Comparison of ENCODE assay signal across 9 mouse cellular contexts in genomic region chr19:53076238-53076981, GRCm38 (mm10). TPM values are rescaled to one million over a fixed set of nuclear protein-coding genes. Genes with fewer than 3 reads are reported as not detected.
A peak's percentile ranks its signal among the peaks of the same experiment; 100 is the strongest.
DNase-seq lines count a peak whose midpoint lies in the region; ATAC-seq and TF ChIP-seq lines count a peak whose summit lies in the region.
"Had no signal": no experiment of that assay in that cellular context is flagged by ENCODE, and none has a peak within 500 bp of the region (broad histone marks: within the 10 kb centered on the region; RNA-seq: fewer than 3 reads in every experiment).

No protein-coding gene starts in this region.

- TF ChIP-seq POLR2A in liver, adult 2 months (IDR thresholded peaks at IDR 0.05; ENCODE audit: extremely low read depth, insufficient read depth, low read length): no peak

- ATAC-seq in liver, embryonic 12.5 days: no peak
- ATAC-seq in embryonic facial prominence, embryonic 12.5 days (ENCODE audit: insufficient number of reproducible peaks, insufficient read depth, low FRiP score, low TSS enrichment): no peak; the same call in 1 of the 2 replicates
- peak; percentile 76 for ATAC-seq in lung, postnatal 0 days
- ATAC-seq in megakaryocyte progenitor cell, adult 5-6 weeks (replicated peaks; ENCODE audit: poor library complexity): no peak
- ATAC-seq in forebrain, embryonic 16.5 days: no peak
- ATAC-seq in midbrain, embryonic 15.5 days (replicated peaks): no peak

- peak; percentile 90 for TF ChIP-seq EP300 in lung, postnatal 0 days (IDR thresholded peaks at IDR 0.05)

- peaks cover 18% of the 10 kb centered on the region for H3K4me1 ChIP-seq in liver, adult 2 months (ENCODE audit: control insufficient read depth, insufficient read depth, low read length)
- H3K4me1 ChIP-seq in liver, embryonic 12.5 days: peaks cover 6% of the 10 kb centered on the region; the same call in 1 of the 2 replicates
- H3K4me1 ChIP-seq in embryonic facial prominence, embryonic 12.5 days: peaks cover 57% of the 10 kb centered on the region
- peaks cover 11% of the 10 kb centered on the region; the same call in 1 of the 2 replicates for H3K4me1 ChIP-seq in lung, postnatal 0 days (ENCODE audit: insufficient read depth, low read depth, low read length)
- peaks cover 18% of the 10 kb centered on the region; the same call in 1 of the 2 replicates for H3K4me1 ChIP-seq in forebrain, embryonic 16.5 days (replicated peaks; ENCODE audit: control insufficient read depth, insufficient read depth, low read length)
- no peaks in the 10 kb centered on the region for H3K4me1 ChIP-seq in midbrain, embryonic 15.5 days

- no peaks in the 10 kb centered on the region for H3K79me2 ChIP-seq in liver, adult 2 months (ENCODE audit: control insufficient read depth, insufficient read depth, low read length)

- H3K9ac ChIP-seq in liver, adult 2 months (ENCODE audit: low read depth, low read length): no peak overlapping the region
- no peak overlapping the region for H3K9ac ChIP-seq in liver, embryonic 12.5 days
- no peak overlapping the region for H3K9ac ChIP-seq in embryonic facial prominence, embryonic 12.5 days
- no peak overlapping the region for H3K9ac ChIP-seq in lung, postnatal 0 days (replicated peaks; ENCODE audit: low read depth)
- H3K9ac ChIP-seq in forebrain, embryonic 16.5 days (replicated peaks; ENCODE audit: low read depth, low read length): no peak overlapping the region
- no peak overlapping the region for H3K9ac ChIP-seq in midbrain, embryonic 15.5 days
- H3K9ac ChIP-seq: neural tube, embryonic 12.5 days had no signal

- H3K27ac ChIP-seq in liver, adult 2 months (replicated peaks; ENCODE audit: insufficient read depth, low read depth, low read length): no peak overlapping the region
- H3K27ac ChIP-seq in liver, embryonic 12.5 days: no peak overlapping the region
- peak overlapping the region; percentile 76 for H3K27ac ChIP-seq in embryonic facial prominence, embryonic 12.5 days
- H3K27ac ChIP-seq in lung, postnatal 0 days (ENCODE audit: low read length): peak overlapping the region; percentile 62
- no peak overlapping the region for H3K27ac ChIP-seq in forebrain, embryonic 16.5 days (ENCODE audit: low read length)
- no peak overlapping the region for H3K27ac ChIP-seq in midbrain, embryonic 15.5 days
- H3K27ac ChIP-seq: neural tube, embryonic 12.5 days had no signal

- no peak overlapping the region for H3K4me3 ChIP-seq in liver, adult 2 months (ENCODE audit: insufficient read depth, low read depth, low read length)
- no peak overlapping the region for H3K4me3 ChIP-seq in liver, embryonic 12.5 days
- H3K4me3 ChIP-seq in embryonic facial prominence, embryonic 12.5 days: no peak overlapping the region
- H3K4me3 ChIP-seq in lung, postnatal 0 days (ENCODE audit: low read depth, low read length): no peak overlapping the region
- no peak overlapping the region for H3K4me3 ChIP-seq in forebrain, embryonic 16.5 days (replicated peaks; ENCODE audit: low read length)
- H3K4me3 ChIP-seq in midbrain, embryonic 15.5 days: no peak overlapping the region
- H3K4me3 ChIP-seq: neural tube, embryonic 12.5 days had no signal

- H3K36me3 ChIP-seq in liver, adult 2 months (ENCODE audit: control insufficient read depth, insufficient read depth, low read length): no peaks in the 10 kb centered on the region
- no peaks in the 10 kb centered on the region for H3K36me3 ChIP-seq in liver, embryonic 12.5 days
- H3K36me3 ChIP-seq in embryonic facial prominence, embryonic 12.5 days: no peaks in the 10 kb centered on the region
- no peaks in the 10 kb centered on the region for H3K36me3 ChIP-seq in lung, postnatal 0 days (ENCODE audit: insufficient read depth, low read length)
- no peaks in the 10 kb centered on the region for H3K36me3 ChIP-seq in forebrain, embryonic 16.5 days (ENCODE audit: control insufficient read depth, insufficient read depth)
- H3K36me3 ChIP-seq in midbrain, embryonic 15.5 days (replicated peaks): no peaks in the 10 kb centered on the region
- H3K36me3 ChIP-seq: neural tube, embryonic 12.5 days had no signal

- peak; percentile 70 for DNase-seq in liver, adult 2 months (ENCODE audit: extremely low read depth, low read depth, low spot score)
- peak; percentile 51 to 79 for DNase-seq in layer of hippocampus, adult 18-20 months (ENCODE audit: low spot score in 2 of 2)
- peak; percentile 82 for DNase-seq in lung, postnatal 0 days (ENCODE audit: low spot score)

- H3K4me2 ChIP-seq in liver, embryonic 12.5 days: no peak overlapping the region
- H3K4me2 ChIP-seq in embryonic facial prominence, embryonic 12.5 days (replicated peaks): no peak overlapping the region
- H3K4me2 ChIP-seq in lung, postnatal 0 days (replicated peaks; ENCODE audit: low read depth, low read length): peak overlapping the region; percentile 27
- no peak overlapping the region for H3K4me2 ChIP-seq in forebrain, embryonic 16.5 days (ENCODE audit: low read length)
- no peak overlapping the region for H3K4me2 ChIP-seq in midbrain, embryonic 15.5 days
- H3K4me2 ChIP-seq: neural tube, embryonic 12.5 days had no signal

- H3K9me3 ChIP-seq in liver, embryonic 12.5 days (replicated peaks): 0 out of 2 replicates have a peak, but pooled peaks cover 5% of the 10 kb centered on the region
- H3K9me3 ChIP-seq in embryonic facial prominence, embryonic 12.5 days: no peaks in the 10 kb centered on the region
- no peaks in the 10 kb centered on the region for H3K9me3 ChIP-seq in lung, postnatal 0 days (ENCODE audit: low read length)
- H3K9me3 ChIP-seq in forebrain, embryonic 16.5 days (ENCODE audit: control insufficient read depth, low read length): no peaks in the 10 kb centered on the region
- no peaks in the 10 kb centered on the region for H3K9me3 ChIP-seq in midbrain, embryonic 15.5 days
- H3K9me3 ChIP-seq: neural tube, embryonic 12.5 days had no signal

- H3K27me3 ChIP-seq in liver, adult 2 months (ENCODE audit: control insufficient read depth, insufficient read depth, low read length): no peaks in the 10 kb centered on the region
- H3K27me3 ChIP-seq in liver, embryonic 12.5 days (replicated peaks): peaks cover 6% of the 10 kb centered on the region; the same call in 1 of the 2 replicates
- H3K27me3 ChIP-seq in embryonic facial prominence, embryonic 12.5 days: no peaks in the 10 kb centered on the region
- H3K27me3 ChIP-seq in lung, postnatal 0 days (replicated peaks; ENCODE audit: insufficient read depth, low read length): no peaks in the 10 kb centered on the region
- H3K27me3 ChIP-seq in forebrain, embryonic 16.5 days (replicated peaks; ENCODE audit: control insufficient read depth, insufficient read depth, low read length): no peaks in the 10 kb centered on the region
- H3K27me3 ChIP-seq in midbrain, embryonic 15.5 days (replicated peaks): no peaks in the 10 kb centered on the region
- H3K27me3 ChIP-seq: neural tube, embryonic 12.5 days had no signal

- WGBS in liver, adult 2 months: 49% methylated on average over 18 of the region's 18 CpGs
- 73% methylated on average over 18 of the region's 18 CpGs for WGBS in liver, embryonic 12.5 days (ENCODE audit: insufficient replicate concordance)
- 58% methylated on average over 18 of the region's 18 CpGs for WGBS in embryonic facial prominence, embryonic 12.5 days
- 46% methylated on average over 18 of the region's 18 CpGs for WGBS in lung, postnatal 0 days
- WGBS in forebrain, embryonic 16.5 days: 71% methylated on average over 18 of the region's 18 CpGs
- 80% methylated on average over 18 of the region's 18 CpGs for WGBS in midbrain, embryonic 15.5 days

- no peak for TF ChIP-seq CTCF in liver, adult 2 months (IDR thresholded peaks at IDR 0.05; ENCODE audit: low read depth, low read length)
- no peak for TF ChIP-seq CTCF in lung, postnatal 0 days (IDR thresholded peaks at IDR 0.05)

RNA-seq across cellular contexts. Expression of gene Xpnpep1, which starts 36.4 kb away (rescaled TPM):
- 38.3 and 38.4 TPM in 2 replicates for total RNA-seq in liver, adult 2 months (2014; rRNA removed)
- polyA plus RNA-seq in liver, adult 2 months (2012; rRNA removed): 37.1 and 38.8 TPM in 2 replicates
- 124 and 133 TPM in 2 replicates for polyA plus RNA-seq in liver, embryonic 12.5 days (2016; fragmentation: Nextera tagmentation; extraction: Ambion mirVana)
- 163 and 167 TPM in 2 replicates for polyA plus RNA-seq in embryonic facial prominence, embryonic 12.5 days (2016; fragmentation: Nextera tagmentation; extraction: Ambion mirVana)
- 10 to 100 TPM; 72.8 to 79.3 TPM for total RNA-seq in layer of hippocampus, adult 18-20 months (2021)
- 109 and 112 TPM in 2 replicates for polyA plus RNA-seq in lung, postnatal 0 days (2015; fragmentation: Nextera tagmentation; extraction: Ambion mirVana)
- total RNA-seq in megakaryocyte progenitor cell, adult 5-6 weeks (2015): 55.6 and 57.3 TPM in 2 replicates
- 46.9 and 62.8 TPM in 2 replicates for total RNA-seq in megakaryocyte progenitor cell, adult 5-6 weeks (2017)
- 132 and 140 TPM in 2 replicates for polyA plus RNA-seq in forebrain, embryonic 16.5 days (2015; fragmentation: Nextera tagmentation; extraction: Ambion mirVana)
- polyA plus RNA-seq in midbrain, embryonic 15.5 days (2015; fragmentation: Nextera tagmentation; extraction: Ambion mirVana): 124 and 125 TPM in 2 replicates

Comparison
In these comparisons a context has a peak if more than half of its experiments do, and no peak if none do; other contexts are left out.
1. H3K27ac ChIP-seq: peak in embryonic facial prominence, embryonic 12.5 days (single experiment) and lung, postnatal 0 days (single experiment); none in liver, adult 2 months (single experiment), liver, embryonic 12.5 days (single experiment), forebrain, embryonic 16.5 days (single experiment) and midbrain, embryonic 15.5 days (single experiment).
2. Peak in every context shown above with its lines, with median percentiles within 50 percentile points of each other: DNase-seq.